Mouse (Mus musculus) bone marrow macrophage, adult 2 months (primary cell): ENCODE results near the gene Dock4.

Experiments used
- CTCF ChIP-seq: IDR thresholded peaks from 2 replicates; pipeline ENCODE4 v1.5.1; 2012; ENCODE audit warnings: low read depth, mild to moderate bottlenecking, low read length, moderate library complexity
- POLR2A ChIP-seq: IDR thresholded peaks from 2 replicates; pipeline ENCODE4 v1.6.1; 2012; ENCODE audit warnings: mild to moderate bottlenecking, low read depth, low read length, borderline replicate concordance

DNA sequence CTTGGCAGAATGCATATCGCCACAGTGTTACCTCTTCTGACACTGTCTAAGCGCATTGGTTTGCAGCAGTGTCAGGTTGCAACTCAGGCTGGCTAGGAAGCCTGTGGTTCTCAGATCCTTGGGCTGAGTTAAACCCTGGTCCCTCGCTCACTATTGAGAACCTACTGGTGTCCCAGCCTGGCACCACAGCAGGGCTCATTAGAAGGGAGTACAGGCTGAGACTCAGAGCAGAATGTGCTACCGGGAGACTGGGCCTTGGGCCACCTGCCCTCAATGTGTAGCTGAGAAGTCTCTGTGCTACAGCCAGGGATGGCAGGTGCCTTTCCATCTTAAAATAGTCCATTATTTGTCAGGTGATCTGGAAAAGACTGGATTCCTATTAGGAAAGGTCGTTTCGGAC lies 18.5 kb downstream of the Dock4 start:
- TF ChIP-seq CTCF = no peak
- no peak for TF ChIP-seq POLR2A
